Mouse (Mus musculus) embryonic facial prominence, embryonic 15.5 days (tissue): Measurements from ENCODE around the gene Nfia. TPM values are rescaled to one million over a fixed set of nuclear protein-coding genes. Genes with fewer than 3 reads are reported as not detected.

Experiments
- ATAC-seq: fragments of 200-750 bp; cut with Nextera tagmentation; 2 replicates; pipeline ENCODE4 v1.8.0; 2017; ENCODE audit warnings: low read depth, moderate TSS enrichment; ENCODE audit not compliant: insufficient number of reproducible peaks, low FRiP score, low TSS enrichment
- H3K27ac ChIP-seq: fragments of 300-500 bp; sonication (generic); replicated peaks from 2 replicates; pipeline ENCODE4 v1.5.1; 2015; ENCODE audit warnings: mild to moderate bottlenecking, inconsistent platforms
- H3K27me3 ChIP-seq: fragments of 300-500 bp; sonication (generic); 2 replicates; pipeline ENCODE4 v1.6.1; 2015; ENCODE audit warnings: inconsistent platforms
- H3K36me3 ChIP-seq: fragments of 300-500 bp; sonication (generic); 2 replicates; pipeline ENCODE4 v1.6.1; 2015; ENCODE audit warnings: mild to moderate bottlenecking, inconsistent platforms
- H3K4me1 ChIP-seq: fragments of 300-500 bp; sonication (generic); 2 replicates; pipeline ENCODE4 v1.6.1; 2015; ENCODE audit warnings: inconsistent platforms
- H3K4me2 ChIP-seq: fragments of 300-500 bp; sonication (generic); replicated peaks from 2 replicates; pipeline ENCODE4 v1.6.1; 2015; ENCODE audit warnings: mild to moderate bottlenecking, inconsistent platforms
- H3K4me3 ChIP-seq: fragments of 300-500 bp; sonication (generic); replicated peaks from 2 replicates; pipeline ENCODE4 v1.5.1; 2015; ENCODE audit warnings: mild to moderate bottlenecking, inconsistent platforms
- H3K9ac ChIP-seq: fragments of 300-500 bp; sonication (generic); 2 replicates; pipeline ENCODE4 v1.6.1; 2015; ENCODE audit warnings: inconsistent platforms
- H3K9me3 ChIP-seq: fragments of 300-500 bp; sonication (generic); replicated peaks from 2 replicates; pipeline ENCODE4 v1.6.1; 2016; ENCODE audit warnings: inconsistent platforms
- WGBS: fragments of 180-500 bp; shearing (Covaris S2); methylation state at CpG from one replicate; pipeline ENCODE4 v1.1.7; 2015; 5-methylcytosine and 5-hydroxymethylcytosine counted together
- polyA plus RNA-seq: library from polyadenylated mRNA; unstranded; fragments of >200 nt; fragmentation: Nextera tagmentation; extraction: Ambion mirVana; gene quantifications from 2 replicates; pipeline ENCODE4 v1.2.1, GENCODE M21; 2015

The Nfia gene
- polyA plus RNA-seq, 1 experiment from 2014 or later: 55.4 TPM

DNA sequence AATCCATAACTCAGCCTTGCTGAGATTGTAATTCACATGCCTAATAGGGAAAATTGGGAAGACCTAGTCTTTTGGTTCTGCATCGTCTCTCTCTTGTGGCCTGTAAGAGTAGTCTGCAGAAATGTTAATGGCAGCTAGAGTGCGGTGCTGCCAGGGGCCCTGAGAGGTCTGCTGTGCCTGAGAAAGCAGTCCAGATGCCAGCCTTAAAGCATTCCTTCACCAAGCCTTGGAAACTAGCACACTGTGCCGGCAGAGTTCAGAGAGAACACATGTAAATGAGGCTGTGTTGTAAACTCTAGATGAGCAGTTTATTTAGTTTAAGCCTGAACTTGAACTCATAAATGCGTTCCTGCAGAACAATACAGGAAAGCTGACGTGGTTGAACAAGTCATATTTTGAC, 326.9 kb downstream of the Nfia start:
- ATAC-seq: no peak
- Histone ChIP-seq H3K9ac (no peak overlapping the region), H3K4me3 (no peak overlapping the region), H3K9me3 (no peaks in the 10 kb centered on the region), H3K27ac (no peak overlapping the region), H3K4me1 (peaks cover 33% of the 10 kb centered on the region), H3K4me2 (no peak overlapping the region), H3K36me3 (no peaks in the 10 kb centered on the region), H3K27me3 (no peaks in the 10 kb centered on the region)
- 58% methylated on average over 5 of the region's 5 CpGs for WGBS

DNA sequence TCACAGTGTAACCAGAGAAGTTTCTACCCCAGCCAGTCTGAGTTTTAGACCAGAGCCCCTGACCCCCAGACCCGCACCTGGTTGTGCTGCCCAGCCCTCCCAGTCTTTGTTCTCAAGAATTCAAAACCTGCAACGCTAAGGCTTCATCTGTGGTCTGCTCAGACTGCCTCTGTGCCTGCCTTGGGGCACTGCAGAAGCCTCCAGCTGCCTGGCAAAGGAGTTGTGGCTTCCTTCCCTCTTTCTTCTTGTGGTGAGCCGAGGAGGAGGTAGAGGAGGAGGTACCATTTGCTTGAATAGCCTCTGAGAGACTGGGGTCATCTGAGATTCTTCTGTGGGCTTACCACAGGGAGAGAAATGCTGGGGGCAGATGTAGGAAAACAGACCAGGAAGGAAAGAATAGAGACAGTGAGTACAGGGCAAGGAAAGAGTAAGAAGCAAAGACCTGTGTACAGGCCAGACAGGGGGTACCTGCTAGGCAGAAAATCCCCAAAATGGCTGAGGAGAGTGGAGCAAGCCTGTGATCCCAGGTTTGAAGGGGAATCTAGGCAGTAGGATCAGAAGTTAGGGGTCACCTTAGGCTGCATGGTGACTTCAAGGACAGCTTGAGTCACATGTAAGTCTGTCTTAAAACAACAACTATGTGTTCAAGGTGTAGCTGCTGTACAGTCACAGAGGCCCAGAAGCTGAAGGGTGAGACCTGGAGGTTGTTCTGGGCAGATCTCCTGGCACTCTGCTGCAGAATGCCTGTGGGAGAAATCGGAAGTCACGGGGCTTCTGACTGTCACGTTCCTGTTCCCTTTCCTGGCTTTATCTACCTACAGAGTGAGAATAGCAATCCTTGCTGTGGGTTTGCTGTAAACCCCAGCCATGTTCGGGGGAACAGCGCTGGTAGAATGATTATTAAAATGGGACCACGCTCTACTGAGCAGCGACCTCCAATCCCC, 328.9 kb downstream of the Nfia start:
- 0 out of 2 replicates have a peak overlapping the region, but pooled peaks have one; percentile 44 for H3K27ac ChIP-seq
- 55% methylated on average over 10 of the region's 10 CpGs for WGBS
- H3K9ac ChIP-seq: no peak overlapping the region
- no peak overlapping the region for H3K4me3 ChIP-seq
- no peak overlapping the region for H3K4me2 ChIP-seq
- H3K36me3 ChIP-seq: no peaks in the 10 kb centered on the region
- no peak for ATAC-seq
- H3K4me1 ChIP-seq: peaks cover 51% of the 10 kb centered on the region
- no peaks in the 10 kb centered on the region for H3K9me3 ChIP-seq
- no peaks in the 10 kb centered on the region for H3K27me3 ChIP-seq

DNA sequence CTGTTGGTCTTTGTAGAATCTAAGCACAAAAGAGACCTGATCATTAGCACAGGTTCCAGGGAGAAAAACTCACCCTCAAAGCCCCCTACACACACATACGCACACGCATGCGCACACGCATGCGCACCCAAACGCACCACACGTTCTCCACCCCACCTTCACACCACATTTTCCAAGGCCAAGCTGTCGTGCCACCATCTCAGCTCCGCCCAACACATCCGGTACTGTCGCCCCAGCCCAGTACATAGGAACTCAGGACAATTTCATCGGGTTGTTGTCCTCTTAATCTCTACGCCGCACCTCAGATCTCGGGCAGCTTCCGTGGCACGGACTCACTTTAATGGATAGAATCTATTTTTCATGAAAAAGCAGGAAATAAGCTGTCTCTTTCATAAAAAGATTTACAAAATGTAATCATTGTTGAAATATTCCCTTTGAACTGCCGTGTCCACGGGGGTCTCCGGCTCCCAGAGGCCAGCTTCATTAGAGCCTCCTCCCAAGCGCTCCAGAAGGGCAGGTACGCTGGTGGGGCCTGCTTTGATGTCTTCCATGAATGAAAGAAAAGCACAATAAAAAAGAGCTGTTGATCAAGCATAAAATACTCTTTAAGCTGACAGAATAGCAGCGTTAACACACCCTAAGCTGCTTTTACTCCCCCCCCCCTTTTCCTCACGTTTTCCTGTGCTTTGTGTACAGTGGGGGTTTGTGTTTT, 330.2 kb downstream of the Nfia start:
- Histone ChIP-seq H3K27me3 (no peaks in the 10 kb centered on the region), H3K9ac (no peak overlapping the region)

DNA sequence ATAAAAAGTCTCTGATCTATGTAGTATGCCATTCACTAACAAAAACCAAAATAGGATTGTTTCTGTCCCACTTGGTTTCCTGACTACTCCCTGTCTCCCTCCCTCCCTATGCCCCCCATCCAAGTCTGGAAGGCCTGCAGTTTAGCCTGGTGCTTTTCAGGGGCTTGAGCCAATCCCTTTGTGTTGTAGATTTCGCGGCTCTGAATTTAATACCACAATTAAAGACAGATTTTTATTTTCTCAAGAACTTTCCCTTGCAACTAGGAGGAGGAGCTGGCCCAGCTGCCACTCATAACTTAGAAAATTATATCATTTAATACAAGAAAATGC, 330.8 kb downstream of the Nfia start:
- WGBS: 14% methylated on average over 2 of the region's 2 CpGs
- Histone ChIP-seq H3K9me3 (no peaks in the 10 kb centered on the region), H3K4me3 (no peak overlapping the region), H3K27ac (peak overlapping the region; percentile 77), H3K27me3 (no peaks in the 10 kb centered on the region), H3K36me3 (no peaks in the 10 kb centered on the region), H3K9ac (no peak overlapping the region), H3K4me2 (no peak overlapping the region), H3K4me1 (peaks cover 67% of the 10 kb centered on the region)
- ATAC-seq: no peak; the same call in 1 of the 2 replicates

More for the DNA sequence above, 330.2 kb downstream of the Nfia start:
- Histone ChIP-seq H3K4me2 (no peak overlapping the region), H3K27ac (peak overlapping the region; percentile 77), H3K4me1 (peaks cover 63% of the 10 kb centered on the region), H3K36me3 (no peaks in the 10 kb centered on the region), H3K9me3 (no peaks in the 10 kb centered on the region), H3K4me3 (no peak overlapping the region)
- 59% methylated on average over 24 of the region's 24 CpGs for WGBS
- ATAC-seq: no peak; the same call in 1 of the 2 replicates

DNA sequence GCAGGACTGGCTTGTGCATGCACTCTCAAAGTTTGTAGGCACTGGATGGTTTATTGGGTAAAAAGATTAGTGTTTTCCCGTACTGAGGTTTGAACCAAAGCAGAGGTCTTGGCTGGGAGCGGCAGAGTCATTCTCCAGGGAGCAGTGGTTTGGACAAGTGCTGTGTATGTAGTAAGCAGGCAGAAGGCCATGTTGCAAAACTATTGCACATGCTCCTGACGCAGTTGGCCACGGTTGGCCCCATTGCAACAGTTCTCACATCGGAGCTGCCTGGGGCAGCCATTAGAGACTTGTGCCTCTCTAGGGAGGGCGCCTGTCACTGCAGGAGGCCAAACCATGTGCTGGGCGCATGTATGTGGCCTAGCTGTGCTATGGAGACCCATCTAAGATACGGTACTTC, 331.6 kb downstream of the Nfia start:
- H3K4me1 ChIP-seq: peaks cover 73% of the 10 kb centered on the region

DNA sequence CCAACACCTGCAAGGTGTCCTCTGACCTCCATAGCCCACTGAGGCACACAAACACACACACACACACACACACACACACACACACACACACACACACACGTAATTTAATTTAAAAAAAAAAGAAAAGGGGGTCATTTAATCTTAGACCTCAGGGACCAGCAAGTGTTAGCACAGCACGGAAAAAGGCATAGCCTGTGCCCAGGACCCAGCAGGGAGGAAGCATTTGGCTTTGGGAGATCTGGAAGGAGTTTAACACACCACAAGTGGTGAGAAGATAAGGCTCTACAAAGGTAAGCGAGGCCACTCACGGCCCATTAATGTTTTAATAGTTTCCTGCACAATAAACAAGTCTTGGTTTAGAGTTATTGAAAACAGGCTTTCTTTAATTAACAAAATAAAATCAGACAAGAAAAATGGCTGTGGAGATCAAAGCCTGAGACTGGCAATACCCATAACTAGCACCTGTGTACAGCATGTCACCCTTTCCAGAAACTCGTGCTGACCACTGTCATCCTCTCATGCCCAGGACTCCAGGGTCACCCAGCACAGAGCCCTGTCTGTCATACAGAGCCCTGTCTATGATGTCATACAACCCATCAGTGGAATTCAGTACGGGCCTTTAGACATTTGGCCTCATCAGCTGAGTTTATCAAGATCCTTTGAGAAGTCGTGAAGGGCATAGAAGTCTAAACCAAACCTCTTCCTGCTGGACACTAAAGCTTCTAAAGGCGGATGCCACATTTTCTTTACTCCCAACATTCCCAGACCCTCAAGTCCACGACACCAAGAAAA, 332.6 kb downstream of the Nfia start:
- WGBS: 61% methylated on average over 9 of the region's 9 CpGs
- no peak for ATAC-seq
- no peaks in the 10 kb centered on the region for H3K27me3 ChIP-seq
- no peaks in the 10 kb centered on the region for H3K36me3 ChIP-seq
- no peak overlapping the region for H3K9ac ChIP-seq
- H3K27ac ChIP-seq: peak overlapping the region; percentile 61
- no peaks in the 10 kb centered on the region for H3K9me3 ChIP-seq
- no peak overlapping the region for H3K4me3 ChIP-seq
- H3K4me1 ChIP-seq: peaks cover 74% of the 10 kb centered on the region
- H3K4me2 ChIP-seq: no peak overlapping the region

More for the DNA sequence above, 331.6 kb downstream of the Nfia start:
- ATAC-seq: peak; percentile 56; the same call in 1 of the 2 replicates
- no peak overlapping the region for H3K4me3 ChIP-seq
- H3K36me3 ChIP-seq: no peaks in the 10 kb centered on the region
- no peaks in the 10 kb centered on the region for H3K27me3 ChIP-seq
- H3K27ac ChIP-seq: 0 out of 2 replicates have a peak overlapping the region, but pooled peaks have one; percentile 8
- no peak overlapping the region for H3K4me2 ChIP-seq
- WGBS: 59% methylated on average over 8 of the region's 8 CpGs
- no peaks in the 10 kb centered on the region for H3K9me3 ChIP-seq
- H3K9ac ChIP-seq: no peak overlapping the region

DNA sequence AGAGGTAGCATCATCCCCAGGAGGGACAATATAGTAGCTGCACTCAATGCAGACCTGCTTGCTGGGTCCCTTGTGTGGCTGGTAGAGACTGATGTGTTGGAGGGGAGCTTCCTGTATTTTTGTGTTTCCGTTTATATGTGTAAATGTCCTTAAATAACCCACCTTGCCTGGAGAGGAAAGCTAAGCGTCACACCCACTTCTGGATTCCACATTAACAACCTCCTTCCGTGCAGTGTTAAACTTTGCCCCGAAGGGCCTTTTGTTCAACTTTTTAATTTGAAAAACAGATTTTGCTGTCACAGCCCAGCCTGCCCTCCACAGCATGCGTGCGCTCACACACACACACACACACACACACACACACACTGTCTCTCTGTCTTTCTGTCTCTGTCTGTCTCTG, 333.4 kb downstream of the Nfia start:
- Histone ChIP-seq H3K36me3 (no peaks in the 10 kb centered on the region), H3K9ac (no peak overlapping the region), H3K9me3 (no peaks in the 10 kb centered on the region), H3K27ac (peak overlapping the region; percentile 61), H3K4me1 (peaks cover 70% of the 10 kb centered on the region), H3K4me2 (peak overlapping the region; percentile 33), H3K4me3 (no peak overlapping the region), H3K27me3 (no peaks in the 10 kb centered on the region)
- no peak for ATAC-seq
- 20% methylated on average over 6 of the region's 6 CpGs for WGBS

DNA sequence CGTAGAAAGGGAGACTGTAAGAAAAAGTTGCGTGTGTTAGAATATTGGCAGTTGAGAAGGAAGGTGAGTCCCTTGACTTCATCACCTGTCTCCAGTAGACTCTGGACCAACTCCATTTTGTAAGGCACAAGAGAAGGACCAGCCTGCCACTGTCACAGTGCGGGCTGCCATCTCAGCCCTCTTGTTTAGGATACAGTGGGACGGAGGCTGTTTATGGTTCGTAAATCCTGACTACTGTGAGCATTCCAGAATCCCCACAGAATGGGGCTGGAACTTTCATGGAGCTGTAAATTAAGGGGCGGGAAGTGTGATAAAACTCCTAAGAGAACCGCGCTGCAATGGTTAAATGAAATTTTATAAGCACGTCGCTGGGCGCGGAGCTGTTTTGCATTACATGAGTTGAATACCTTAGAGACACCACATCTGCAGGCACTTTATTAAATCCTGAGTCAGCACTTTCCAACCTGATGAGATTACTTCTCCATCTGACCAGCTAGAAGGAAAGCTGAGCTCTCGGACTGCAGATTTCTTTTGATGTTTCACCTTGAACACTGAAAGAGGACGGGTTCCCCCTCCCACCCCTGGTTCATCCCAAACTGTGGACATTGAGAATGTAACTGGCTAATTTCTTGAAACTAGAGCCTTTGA, 334.0 kb downstream of the Nfia start:
- Histone ChIP-seq H3K4me1 (peaks cover 64% of the 10 kb centered on the region), H3K27ac (peak overlapping the region; percentile 78), H3K4me2 (peak overlapping the region; percentile 33), H3K9ac (no peak overlapping the region), H3K4me3 (no peak overlapping the region), H3K27me3 (no peaks in the 10 kb centered on the region), H3K36me3 (no peaks in the 10 kb centered on the region), H3K9me3 (no peaks in the 10 kb centered on the region)
- WGBS: 13% methylated on average over 14 of the region's 14 CpGs
- ATAC-seq: no peak

DNA sequence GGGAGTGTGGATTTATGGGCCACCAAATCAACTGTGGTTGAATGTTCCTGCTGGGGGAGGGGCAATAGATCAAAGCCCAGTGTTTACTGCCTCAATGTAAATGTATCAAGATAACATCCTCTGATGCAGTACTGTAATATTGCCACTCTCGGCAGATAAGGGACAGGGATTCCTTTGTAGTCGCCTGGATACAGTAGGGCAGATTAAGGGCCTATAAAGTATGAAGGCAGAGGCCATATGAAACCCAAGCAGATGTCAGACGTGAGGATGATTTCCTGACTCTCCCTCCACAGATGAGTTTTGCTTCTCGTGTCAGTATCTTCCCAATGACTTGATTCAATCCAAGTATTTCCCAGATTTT, 334.5 kb downstream of the Nfia start:
- Histone ChIP-seq H3K9ac (no peak overlapping the region), H3K27ac (peak overlapping the region; percentile 78), H3K9me3 (no peaks in the 10 kb centered on the region), H3K36me3 (no peaks in the 10 kb centered on the region), H3K4me2 (peak overlapping the region; percentile 33), H3K4me1 (peaks cover 64% of the 10 kb centered on the region), H3K27me3 (no peaks in the 10 kb centered on the region), H3K4me3 (no peak overlapping the region)
- ATAC-seq: no peak
- WGBS: 17% methylated on average over 4 of the region's 4 CpGs

DNA sequence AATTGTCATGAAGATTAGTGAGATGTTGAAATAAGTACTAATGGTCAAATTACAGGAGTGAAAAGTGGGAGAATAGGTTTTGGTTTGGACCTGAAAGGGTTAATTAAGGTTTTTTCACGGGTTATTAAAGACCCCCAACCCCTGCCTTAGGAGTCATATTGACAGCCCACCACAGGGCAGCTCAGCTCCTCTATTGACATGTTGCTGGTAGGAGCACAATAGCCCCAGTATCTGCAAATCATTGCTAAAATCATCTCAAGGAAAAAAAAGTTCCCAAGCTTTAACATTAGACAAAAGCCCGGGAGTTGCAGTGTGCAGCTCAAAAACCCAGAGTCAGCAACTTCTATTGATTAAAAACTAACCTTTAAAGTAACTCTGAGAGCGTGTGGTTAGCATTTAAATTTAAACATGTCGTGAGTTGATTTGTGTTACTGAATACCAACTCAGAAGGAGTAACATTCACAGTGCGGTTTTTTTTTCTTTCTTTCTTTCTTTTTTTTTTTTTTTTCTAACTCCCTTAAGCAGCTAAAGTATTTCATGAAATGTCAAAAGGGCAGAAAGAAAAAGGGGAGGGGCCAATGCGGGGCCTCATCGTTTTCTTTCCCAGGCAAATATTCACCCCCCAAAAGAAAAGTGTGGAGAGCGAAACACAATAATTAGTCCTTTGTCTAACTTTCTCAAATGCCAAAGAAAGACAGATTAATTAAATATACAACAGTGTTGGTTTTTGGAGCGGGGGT, 335.6 kb downstream of the Nfia start:
- no peak overlapping the region for H3K4me3 ChIP-seq
- H3K4me2 ChIP-seq: no peak overlapping the region
- no peaks in the 10 kb centered on the region for H3K36me3 ChIP-seq
- H3K9me3 ChIP-seq: no peaks in the 10 kb centered on the region
- H3K27me3 ChIP-seq: no peaks in the 10 kb centered on the region
- peak overlapping the region; percentile 78 for H3K27ac ChIP-seq
- WGBS: 12% methylated on average over 9 of the region's 9 CpGs
- H3K9ac ChIP-seq: no peak overlapping the region
- peaks cover 56% of the 10 kb centered on the region for H3K4me1 ChIP-seq
- no peak for ATAC-seq
